Mouse (Mus musculus): ENCODE measurements around the gene Kif26b.

Gene Kif26b

GRCm38 (mm10) chr1:178597113-178597512, 68.2 kb downstream of the Kif26b start:
- DNase-seq (ENCODE audit: low read depth), result no peak

- no peak for DNase-seq (ENCODE audit: low read depth)
Measured at GRCm38 (mm10) chr1:178597757-178598156, 68.8 kb downstream of the Kif26b start.

GRCm38 (mm10) chr1:178600851-178601569, 72.1 kb downstream of the Kif26b start:
- DNase-seq (ENCODE audit: low read depth), result no peak

- no peak for DNase-seq (ENCODE audit: low read depth)
Measured at GRCm38 (mm10) chr1:178609151-178609775, 80.3 kb downstream of the Kif26b start.

GRCm38 (mm10) chr1:178611512-178611911, 82.6 kb downstream of the Kif26b start:
- DNase-seq (ENCODE audit: low read depth), result no peak

- no peak for DNase-seq (ENCODE audit: low read depth)
Measured at GRCm38 (mm10) chr1:178621301-178621700, 92.4 kb downstream of the Kif26b start.

GRCm38 (mm10) chr1:178623889-178624288, 95.0 kb downstream of the Kif26b start:
- no peak for DNase-seq (ENCODE audit: low read depth)

- no peak for DNase-seq (ENCODE audit: low read depth)
Measured at GRCm38 (mm10) chr1:178626961-178627381, 98.0 kb downstream of the Kif26b start.

- DNase-seq (ENCODE audit: low read depth), result no peak
Measured at GRCm38 (mm10) chr1:178630042-178630441, 101.1 kb downstream of the Kif26b start.

- DNase-seq (ENCODE audit: low read depth), result no peak
Measured at GRCm38 (mm10) chr1:178631863-178632262, 102.9 kb downstream of the Kif26b start.

GRCm38 (mm10) chr1:178634359-178635085, 105.6 kb downstream of the Kif26b start:
- DNase-seq (ENCODE audit: low read depth), result no peak

GRCm38 (mm10) chr1:178635470-178635869, 106.5 kb downstream of the Kif26b start:
- no peak for DNase-seq (ENCODE audit: low read depth)

- no peak for DNase-seq (ENCODE audit: low read depth)
Measured at GRCm38 (mm10) chr1:178637293-178637692, 108.4 kb downstream of the Kif26b start.

- DNase-seq (ENCODE audit: low read depth), result no peak
Measured at GRCm38 (mm10) chr1:178639951-178640350, 111.0 kb downstream of the Kif26b start.

- DNase-seq (ENCODE audit: low read depth), result no peak
Measured at GRCm38 (mm10) chr1:178640719-178641455, 112.0 kb downstream of the Kif26b start.

GRCm38 (mm10) chr1:178641788-178642187, 112.9 kb downstream of the Kif26b start:
- DNase-seq (ENCODE audit: low read depth), result no peak

- DNase-seq (ENCODE audit: low read depth), result no peak
Measured at GRCm38 (mm10) chr1:178644954-178645353, 116.0 kb downstream of the Kif26b start.

- DNase-seq (ENCODE audit: low read depth), result no peak
Measured at GRCm38 (mm10) chr1:178646589-178646988, 117.7 kb downstream of the Kif26b start.

GRCm38 (mm10) chr1:178655525-178655924, 126.6 kb downstream of the Kif26b start:
- DNase-seq (ENCODE audit: low read depth), result no peak

- no peak for DNase-seq (ENCODE audit: low read depth)
Measured at GRCm38 (mm10) chr1:178661035-178661434, 132.1 kb downstream of the Kif26b start.

GRCm38 (mm10) chr1:178661556-178661955, 132.6 kb downstream of the Kif26b start:
- no peak for DNase-seq (ENCODE audit: low read depth)

GRCm38 (mm10) chr1:178663539-178663938, 134.6 kb downstream of the Kif26b start:
- DNase-seq (ENCODE audit: low read depth), result no peak

Measured in naive thymus-derived CD4-positive, alpha-beta T cell, adult 2 months (primary cell).